Mouse (Mus musculus): ENCODE results near the gene Prkg2. TPM values are rescaled to one million over a fixed set of nuclear protein-coding genes. Genes with fewer than 3 reads are reported as not detected.

The Prkg2 gene
- polyA plus RNA-seq, 1 experiment from 2014 or later: 0.21 TPM

DNA sequence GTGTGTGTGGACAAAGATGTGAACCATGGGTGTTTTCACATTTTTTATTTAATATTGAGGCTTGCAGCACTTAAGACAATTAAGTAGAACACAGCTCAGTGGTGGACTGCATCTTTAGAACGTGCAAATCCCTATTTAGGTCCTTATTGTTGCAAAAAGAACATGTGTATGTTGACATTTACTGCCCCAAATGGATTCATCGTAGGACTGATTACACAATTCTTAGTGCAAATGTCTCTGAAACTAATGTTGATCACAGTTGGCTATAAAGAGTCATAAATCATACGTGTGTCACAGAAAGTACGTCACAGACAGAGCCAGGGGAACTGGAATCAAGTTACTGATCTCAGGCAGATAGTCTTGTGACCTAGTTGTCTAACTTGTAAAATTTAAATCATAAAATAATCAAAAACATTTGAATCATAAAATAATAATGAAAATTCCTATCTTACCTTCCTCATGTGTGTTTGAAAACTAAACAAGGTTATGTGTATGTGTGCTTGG lies 91.0 kb downstream of the Prkg2 start:
- Histone ChIP-seq H3K9ac (no peak overlapping the region), H3K4me2 (no peak overlapping the region), H3K27ac (no peak overlapping the region), H3K9me3 (replicated peaks) (no peaks in the 10 kb centered on the region), H3K4me1 (replicated peaks) (no peaks in the 10 kb centered on the region), H3K4me3 (no peak overlapping the region), H3K36me3 (no peaks in the 10 kb centered on the region), H3K27me3 (no peaks in the 10 kb centered on the region)
- no peak for ATAC-seq (replicated peaks; ENCODE audit: insufficient number of reproducible peaks, insufficient read depth, low FRiP score, low read depth)
- WGBS: 78% methylated on average over 4 of the region's 4 CpGs

DNA sequence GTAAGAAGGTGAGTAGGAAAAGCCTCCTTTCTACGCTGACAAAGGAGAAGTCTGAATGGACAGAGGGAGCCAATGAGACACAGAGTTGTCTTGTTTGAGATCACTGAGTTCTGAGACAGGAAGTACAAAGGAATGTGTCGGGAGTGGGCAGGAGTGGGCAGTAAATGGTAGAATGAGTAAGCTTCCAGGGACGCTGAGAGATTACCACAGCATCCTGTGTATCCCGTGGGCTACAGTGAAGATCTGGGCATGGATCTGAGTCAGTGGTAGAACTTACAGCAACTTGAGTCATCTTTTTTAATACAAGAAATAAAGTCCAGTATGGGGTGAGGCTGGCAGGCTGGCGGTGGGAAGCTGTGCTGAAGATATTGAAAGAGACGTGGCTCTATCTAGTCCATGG lies 93.4 kb downstream of the Prkg2 start:
- Histone ChIP-seq H3K4me2 (no peak overlapping the region), H3K9me3 (replicated peaks) (no peaks in the 10 kb centered on the region), H3K27me3 (no peaks in the 10 kb centered on the region), H3K4me1 (replicated peaks) (no peaks in the 10 kb centered on the region), H3K9ac (no peak overlapping the region), H3K27ac (no peak overlapping the region), H3K36me3 (no peaks in the 10 kb centered on the region), H3K4me3 (no peak overlapping the region)
- ATAC-seq (replicated peaks; ENCODE audit: insufficient number of reproducible peaks, insufficient read depth, low FRiP score, low read depth): no peak
- 50% methylated on average over 6 of the region's 6 CpGs for WGBS

DNA sequence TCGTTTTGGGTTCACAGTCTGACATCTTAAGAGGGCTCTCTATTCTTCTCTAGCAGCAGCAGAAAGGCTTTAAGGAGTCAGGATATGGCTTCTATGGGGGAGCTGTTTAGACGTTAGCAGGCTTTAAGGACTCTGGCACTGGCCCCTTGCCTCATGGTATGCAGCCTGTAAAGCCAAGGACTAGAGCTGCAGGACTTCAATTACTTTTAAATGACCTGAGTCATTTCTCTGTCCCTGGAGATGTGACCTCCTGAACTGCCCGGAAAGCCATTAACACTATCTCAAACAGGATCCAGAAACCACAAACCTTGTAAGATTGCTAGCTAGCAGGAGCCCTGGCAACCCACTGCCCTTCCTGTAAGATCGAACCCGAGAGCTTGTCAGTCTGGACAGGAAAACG lies 96.4 kb downstream of the Prkg2 start:
- H3K9ac ChIP-seq: no peak overlapping the region
- no peaks in the 10 kb centered on the region for H3K27me3 ChIP-seq
- no peak for ATAC-seq (replicated peaks; ENCODE audit: insufficient number of reproducible peaks, insufficient read depth, low FRiP score, low read depth)
- H3K27ac ChIP-seq: no peak overlapping the region
- WGBS: 26% methylated on average over 6 of the region's 6 CpGs
- H3K4me1 ChIP-seq (replicated peaks): no peaks in the 10 kb centered on the region
- H3K9me3 ChIP-seq (replicated peaks): no peaks in the 10 kb centered on the region
- no peaks in the 10 kb centered on the region for H3K36me3 ChIP-seq
- H3K4me2 ChIP-seq: no peak overlapping the region
- H3K4me3 ChIP-seq: no peak overlapping the region

DNA sequence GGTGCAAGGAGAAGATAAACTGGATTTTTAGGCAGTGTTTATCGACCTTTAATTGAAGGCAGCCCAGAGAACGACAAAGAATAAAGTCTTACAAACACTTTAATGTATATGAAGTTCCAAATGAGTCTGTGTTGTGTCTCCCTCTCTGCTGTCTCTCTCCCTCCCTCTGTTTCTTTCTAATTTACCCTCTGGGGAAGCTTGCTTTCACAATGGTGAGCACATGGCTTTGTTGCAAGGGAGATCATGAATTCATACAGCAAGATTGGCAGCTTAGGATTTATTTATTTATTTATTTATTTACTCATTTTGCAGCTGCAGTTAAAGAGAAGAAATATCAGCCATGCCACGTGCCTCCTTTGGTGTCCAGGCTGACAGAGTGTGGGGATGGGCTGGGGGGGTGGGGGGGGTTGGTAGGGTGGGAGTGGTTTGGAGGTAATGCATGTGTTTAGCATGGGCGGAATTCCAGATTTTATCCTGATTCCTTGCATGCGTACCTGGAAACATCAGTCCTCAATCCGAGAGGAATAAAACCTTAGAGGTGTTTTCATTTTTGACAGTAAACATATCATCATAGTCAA lies 97.4 kb downstream of the Prkg2 start:
- ATAC-seq (replicated peaks; ENCODE audit: insufficient number of reproducible peaks, insufficient read depth, low FRiP score, low read depth): no peak
- Histone ChIP-seq H3K36me3 (no peaks in the 10 kb centered on the region), H3K27me3 (no peaks in the 10 kb centered on the region), H3K4me1 (replicated peaks) (no peaks in the 10 kb centered on the region), H3K4me2 (no peak overlapping the region), H3K9me3 (replicated peaks) (no peaks in the 10 kb centered on the region), H3K27ac (no peak overlapping the region), H3K4me3 (no peak overlapping the region), H3K9ac (no peak overlapping the region)
- 75% methylated on average over 6 of the region's 6 CpGs for WGBS

DNA sequence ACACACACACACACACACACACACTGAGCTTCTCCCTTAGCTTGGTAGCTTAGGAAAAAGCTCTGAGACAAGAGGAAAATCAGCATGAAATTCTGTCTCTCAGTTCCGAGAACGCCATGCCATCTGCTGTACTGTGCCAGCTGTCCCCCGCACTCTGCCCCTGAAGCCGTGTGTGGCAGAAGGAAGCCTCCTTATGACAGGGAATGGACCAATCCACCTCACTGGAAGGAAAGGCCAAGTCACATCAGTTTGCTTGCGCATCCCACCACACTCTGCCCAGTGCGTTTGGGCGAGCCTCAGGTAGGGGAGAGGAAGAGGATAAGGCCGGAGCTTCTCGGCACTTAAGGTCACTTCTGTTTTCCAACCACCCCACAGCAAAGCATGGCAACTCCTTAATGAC lies 98.0 kb downstream of the Prkg2 start:
- Histone ChIP-seq H3K36me3 (no peaks in the 10 kb centered on the region), H3K27me3 (no peaks in the 10 kb centered on the region), H3K27ac (no peak overlapping the region), H3K4me3 (no peak overlapping the region), H3K9me3 (replicated peaks) (no peaks in the 10 kb centered on the region), H3K9ac (no peak overlapping the region), H3K4me1 (replicated peaks) (no peaks in the 10 kb centered on the region), H3K4me2 (no peak overlapping the region)
- no peak for ATAC-seq (replicated peaks; ENCODE audit: insufficient number of reproducible peaks, insufficient read depth, low FRiP score, low read depth)
- 83% methylated on average over 9 of the region's 9 CpGs for WGBS

DNA sequence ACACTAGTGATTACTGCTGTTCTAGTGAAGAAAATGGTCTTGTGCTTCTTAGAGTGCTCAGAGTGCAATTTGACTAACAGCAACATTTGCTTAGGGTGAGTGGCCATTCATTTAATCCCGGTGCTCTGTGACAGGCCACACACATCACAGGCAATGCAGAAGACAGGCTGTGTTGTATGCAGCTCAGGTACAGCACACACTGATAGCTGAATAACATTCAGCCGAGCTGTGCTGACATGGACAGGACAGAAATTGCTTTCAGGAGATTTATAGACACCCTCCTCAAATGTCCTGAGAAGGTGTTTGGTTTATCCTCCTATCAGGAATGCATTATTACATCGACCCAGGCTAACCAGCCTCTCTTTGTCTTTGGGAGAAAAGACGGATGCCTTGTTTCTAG lies 99.3 kb downstream of the Prkg2 start:
- WGBS: 56% methylated on average over 4 of the region's 4 CpGs
- ATAC-seq (replicated peaks; ENCODE audit: insufficient number of reproducible peaks, insufficient read depth, low FRiP score, low read depth): no peak

DNA sequence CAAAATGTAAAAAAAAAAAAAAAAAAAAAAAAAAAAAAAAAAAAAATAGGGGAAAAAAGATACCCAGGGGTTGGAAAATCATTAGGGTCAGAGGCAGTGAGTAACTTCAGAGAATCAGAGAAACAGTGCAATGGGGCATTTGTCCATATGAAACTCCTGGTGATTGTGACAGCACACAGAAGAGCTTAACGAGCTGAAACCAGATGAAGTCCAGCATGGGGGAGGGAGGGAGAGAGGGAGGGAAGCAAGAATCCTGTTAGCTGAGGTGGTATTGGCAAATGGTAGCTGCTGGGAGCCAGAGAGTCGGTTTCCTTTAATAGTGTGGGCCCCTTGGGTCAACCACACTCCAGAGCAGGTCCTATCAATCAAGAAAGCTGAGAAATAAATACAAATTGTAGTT lies 100.5 kb downstream of the Prkg2 start:
- no peak for ATAC-seq (replicated peaks; ENCODE audit: insufficient number of reproducible peaks, insufficient read depth, low FRiP score, low read depth)
- 23% methylated on average over 2 of the region's 2 CpGs for WGBS

More for the DNA sequence above, 99.3 kb downstream of the Prkg2 start:
- no peaks in the 10 kb centered on the region for H3K36me3 ChIP-seq
- no peak overlapping the region for H3K4me2 ChIP-seq
- no peaks in the 10 kb centered on the region for H3K4me1 ChIP-seq (replicated peaks)
- H3K27me3 ChIP-seq: no peaks in the 10 kb centered on the region
- no peak overlapping the region for H3K27ac ChIP-seq
- H3K4me3 ChIP-seq: no peak overlapping the region
- H3K9ac ChIP-seq: no peak overlapping the region
- no peaks in the 10 kb centered on the region for H3K9me3 ChIP-seq (replicated peaks)

DNA sequence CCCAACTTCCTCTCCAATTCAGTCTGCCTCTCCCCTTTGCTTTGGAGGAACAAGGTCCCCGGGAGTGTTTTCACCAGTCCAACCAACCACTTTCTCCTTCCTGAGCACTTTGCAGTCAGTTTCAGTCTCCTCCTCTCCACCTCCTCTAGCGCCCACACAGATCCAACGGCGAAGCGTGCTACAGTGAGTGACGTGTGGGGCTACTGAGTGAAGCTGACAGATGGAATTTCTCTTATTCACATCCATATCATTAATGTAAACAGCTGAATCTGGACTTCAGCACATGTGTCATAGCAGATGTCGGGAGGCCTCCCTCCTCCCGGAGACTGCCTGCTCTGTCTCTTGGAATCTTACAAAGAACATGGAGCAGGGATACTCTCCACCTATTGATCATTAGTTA lies 101.2 kb downstream of the Prkg2 start:
- Histone ChIP-seq H3K9me3 (replicated peaks) (no peaks in the 10 kb centered on the region), H3K27me3 (no peaks in the 10 kb centered on the region), H3K4me1 (replicated peaks) (no peaks in the 10 kb centered on the region), H3K4me2 (peak overlapping the region; percentile 41), H3K27ac (no peak overlapping the region), H3K4me3 (no peak overlapping the region), H3K36me3 (no peaks in the 10 kb centered on the region), H3K9ac (no peak overlapping the region)
- ATAC-seq (replicated peaks; ENCODE audit: insufficient number of reproducible peaks, insufficient read depth, low FRiP score, low read depth): 0 out of 2 replicates have a peak, but pooled peaks have one; percentile 31
- 34% methylated on average over 8 of the region's 8 CpGs for WGBS

More for the DNA sequence above, 100.5 kb downstream of the Prkg2 start:
- H3K27ac ChIP-seq: no peak overlapping the region
- no peak overlapping the region for H3K9ac ChIP-seq
- H3K36me3 ChIP-seq: no peaks in the 10 kb centered on the region
- no peak overlapping the region for H3K4me3 ChIP-seq
- no peak overlapping the region for H3K4me2 ChIP-seq
- H3K27me3 ChIP-seq: no peaks in the 10 kb centered on the region
- no peaks in the 10 kb centered on the region for H3K4me1 ChIP-seq (replicated peaks)
- H3K9me3 ChIP-seq (replicated peaks): no peaks in the 10 kb centered on the region

GRCm38 (mm10) chr5:98922921-98923320 lies 114.2 kb downstream of the Prkg2 start:
- H3K4me1 ChIP-seq (replicated peaks): 0 out of 2 replicates have a peak, but pooled peaks cover 3% of the 10 kb centered on the region
- no peaks in the 10 kb centered on the region for H3K36me3 ChIP-seq
- no peak overlapping the region for H3K4me3 ChIP-seq
- 81% methylated on average over 3 of the region's 3 CpGs for WGBS
- H3K27ac ChIP-seq: no peak overlapping the region
- H3K27me3 ChIP-seq: no peaks in the 10 kb centered on the region
- no peak overlapping the region for H3K4me2 ChIP-seq
- ATAC-seq (replicated peaks; ENCODE audit: insufficient number of reproducible peaks, insufficient read depth, low FRiP score, low read depth): no peak
- no peaks in the 10 kb centered on the region for H3K9me3 ChIP-seq (replicated peaks)
- no peak overlapping the region for H3K9ac ChIP-seq

DNA sequence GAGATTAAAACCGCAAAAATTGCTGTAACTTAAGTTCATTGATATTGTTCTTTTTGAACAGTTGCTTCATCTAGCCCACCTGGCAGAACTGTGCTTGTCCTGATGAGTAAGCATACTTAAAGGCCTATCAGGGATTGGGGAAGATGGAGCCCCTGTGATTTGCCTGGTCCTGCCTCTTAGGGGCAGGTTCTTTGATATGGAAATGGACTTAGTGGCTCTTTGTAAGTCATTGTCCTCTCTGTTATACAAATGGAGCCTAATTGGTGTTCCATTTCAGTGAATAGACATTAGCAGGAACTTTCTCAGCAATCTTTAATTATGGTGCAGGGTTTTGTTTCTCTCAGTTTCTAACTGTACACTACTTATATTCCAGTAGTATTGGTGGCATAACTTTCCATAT lies 115.5 kb downstream of the Prkg2 start:
- 75% methylated on average over 1 of the region's 1 CpGs for WGBS
- Histone ChIP-seq H3K4me2 (no peak overlapping the region), H3K9ac (no peak overlapping the region), H3K36me3 (no peaks in the 10 kb centered on the region), H3K4me3 (no peak overlapping the region), H3K27me3 (no peaks in the 10 kb centered on the region), H3K9me3 (replicated peaks) (no peaks in the 10 kb centered on the region), H3K4me1 (replicated peaks) (peaks cover 5% of the 10 kb centered on the region; the same call in 1 of the 2 replicates), H3K27ac (no peak overlapping the region)
- no peak for ATAC-seq (replicated peaks; ENCODE audit: insufficient number of reproducible peaks, insufficient read depth, low FRiP score, low read depth)

- no peaks in the 10 kb centered on the region for H3K9me3 ChIP-seq (replicated peaks)
- H3K9ac ChIP-seq: no peak overlapping the region
- no peak for ATAC-seq (replicated peaks; ENCODE audit: insufficient number of reproducible peaks, insufficient read depth, low FRiP score, low read depth)
- no peaks in the 10 kb centered on the region for H3K27me3 ChIP-seq
- H3K4me3 ChIP-seq: no peak overlapping the region
- WGBS: 91% methylated on average over 5 of the region's 5 CpGs
- no peak overlapping the region for H3K4me2 ChIP-seq
- H3K36me3 ChIP-seq: no peaks in the 10 kb centered on the region
- H3K27ac ChIP-seq: no peak overlapping the region
- peaks cover 5% of the 10 kb centered on the region; the same call in 1 of the 2 replicates for H3K4me1 ChIP-seq (replicated peaks)
Measured at GRCm38 (mm10) chr5:98918716-98919115, 118.4 kb downstream of the Prkg2 start.

DNA sequence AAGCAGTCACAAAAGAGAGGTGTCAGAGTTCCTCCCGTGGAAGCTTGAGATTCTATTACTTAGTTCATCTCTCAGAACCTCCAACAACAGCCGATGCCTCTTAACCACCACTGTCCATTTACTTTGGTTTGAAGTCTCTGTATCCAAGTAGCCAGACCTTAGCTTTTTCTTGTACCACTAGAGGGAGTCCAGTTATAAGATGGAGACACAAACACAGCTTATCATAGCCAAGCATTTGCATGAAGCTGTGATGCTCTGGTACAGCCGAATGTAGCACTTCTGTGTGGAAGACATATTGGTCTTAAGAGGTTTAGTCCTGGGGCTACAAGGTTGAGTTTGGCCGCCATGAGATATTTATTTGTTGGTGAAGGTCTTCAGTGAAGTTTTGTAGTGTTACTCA lies 134.8 kb downstream of the Prkg2 start:
- Histone ChIP-seq H3K36me3 (no peaks in the 10 kb centered on the region), H3K4me2 (no peak overlapping the region), H3K9me3 (replicated peaks) (no peaks in the 10 kb centered on the region), H3K27ac (no peak overlapping the region), H3K27me3 (no peaks in the 10 kb centered on the region), H3K4me1 (replicated peaks) (no peaks in the 10 kb centered on the region), H3K9ac (no peak overlapping the region), H3K4me3 (no peak overlapping the region)
- WGBS: 58% methylated on average over 4 of the region's 4 CpGs
- no peak for ATAC-seq (replicated peaks; ENCODE audit: insufficient number of reproducible peaks, insufficient read depth, low FRiP score, low read depth)

All from heart, embryonic 15.5 days (tissue).